23 mouse cellular contexts compared by ENCODE assay signal in the genomic region with DNA sequence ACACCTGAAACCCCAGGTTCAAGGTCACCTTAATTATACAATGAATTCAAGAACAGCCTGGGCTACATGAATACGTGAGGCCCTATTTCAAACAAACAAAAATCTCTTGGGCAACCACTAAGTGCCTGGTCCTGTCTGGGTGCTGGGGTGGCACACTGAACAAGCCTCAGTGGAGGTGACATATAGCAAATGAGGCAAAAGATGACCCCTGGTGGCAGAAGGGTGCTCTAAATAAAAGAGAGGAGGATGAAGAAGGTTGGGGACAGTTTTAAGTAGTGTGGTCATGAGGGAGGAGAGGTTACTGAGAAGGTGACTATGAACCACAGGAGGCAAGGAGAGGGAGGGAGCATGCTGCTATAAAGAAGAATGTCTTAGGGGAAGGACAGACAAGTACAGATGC. TPM values are rescaled to one million over a fixed set of nuclear protein-coding genes. Genes with fewer than 3 reads are reported as not detected.
DNase-seq lines count a peak whose midpoint lies in the region; TF ChIP-seq lines count a peak whose summit lies in the region.
"Had no signal": no experiment of that assay in that cellular context is flagged by ENCODE, and none has a peak within 500 bp of the region (broad histone marks: within the 10 kb centered on the region; RNA-seq: fewer than 3 reads in every experiment).

No protein-coding gene starts in this region.

- H3K36me3 ChIP-seq in kidney, adult 2 months (ENCODE audit: control insufficient read depth, insufficient read depth, low read length) = no peaks in the 10 kb centered on the region
- H3K36me3 ChIP-seq in splenic B cell, adult 2 months (ENCODE audit: control insufficient read depth, insufficient read depth, low read length, poor library complexity, severe bottlenecking) = no peaks in the 10 kb centered on the region
- H3K36me3 ChIP-seq: heart, embryonic 10.5 days; limb, embryonic 13.5 days; liver, embryonic 15.5 days; neural tube, embryonic 12.5 days had no signal

- no peak for DNase-seq in kidney, adult 2 months
- no peak for DNase-seq in kidney, postnatal 14 days
- DNase-seq in lung, postnatal 25 days (ENCODE audit: low spot score) = peak; percentile 20
- no peak for DNase-seq in lung, postnatal 14 days
- DNase-seq in c-Kit-positive CD71-positive TER-119-negative erythroid progenitor cells, embryonic 14.5 days (ENCODE audit: low read depth) = peak; percentile 1
- peak; percentile 13 for DNase-seq in splenic B cell, adult 2 months (ENCODE audit: low read depth, low spot score)
- no peak for DNase-seq in adrenal gland, postnatal 36 days
- DNase-seq: adrenal gland, postnatal 14 days; cerebellum, adult 2 months; gastrocnemius, postnatal 14 days; heart, postnatal 14 days; kidney, adult 18-20 months; layer of hippocampus, postnatal 36 days; right cerebral cortex, postnatal 14 days; thymus, postnatal 25 days had no signal

- no peak overlapping the region for H3K27ac ChIP-seq in kidney, adult 2 months (ENCODE audit: insufficient read depth, low read depth, low read length)
- H3K27ac ChIP-seq: heart, embryonic 10.5 days; hindbrain, embryonic 14.5 days; limb, embryonic 13.5 days; liver, embryonic 15.5 days; neural tube, embryonic 12.5 days had no signal

- no peaks in the 10 kb centered on the region for H3K27me3 ChIP-seq in kidney, adult 2 months (replicated peaks; ENCODE audit: control insufficient read depth, insufficient read depth, low read length)
- no peaks in the 10 kb centered on the region for H3K27me3 ChIP-seq in splenic B cell, adult 2 months (ENCODE audit: control insufficient read depth, insufficient read depth, low read length, poor library complexity, severe bottlenecking)
- H3K27me3 ChIP-seq: limb, embryonic 13.5 days; liver, embryonic 15.5 days; neural tube, embryonic 12.5 days had no signal

- TF ChIP-seq CTCF in kidney, adult 2 months (conservative IDR thresholded peaks at IDR 0.05; ENCODE audit: insufficient read depth, insufficient read length, low read depth, low read length) = 0 out of 2 replicates have a peak, but pooled peaks have one; percentile 7

- H3K4me3 ChIP-seq in kidney, adult 2 months (ENCODE audit: insufficient read depth, low read depth, low read length) = no peak overlapping the region
- H3K4me3 ChIP-seq: erythroblast, embryonic 14.5 days; heart, embryonic 10.5 days; limb, embryonic 13.5 days; liver, embryonic 15.5 days; megakaryocyte, embryonic 14.5 days; neural tube, embryonic 12.5 days had no signal

- 86% methylated on average over 1 of the region's 1 CpGs for WGBS in kidney, adult 2 months

- H3K4me1 ChIP-seq in kidney, adult 2 months (ENCODE audit: control insufficient read depth, insufficient read depth, low read length) = peaks cover 4% of the 10 kb centered on the region; the same call in 1 of the 2 replicates
- H3K4me1 ChIP-seq: megakaryocyte, embryonic 14.5 days had no signal

- no peak for TF ChIP-seq POLR2A in kidney, adult 2 months (IDR thresholded peaks at IDR 0.05; ENCODE audit: low read depth, low read length)

RNA-seq across cellular contexts. Expression of a gene that starts 37.8 kb away (rescaled TPM):
- polyA plus RNA-seq in kidney, adult 2 months (2012; rRNA removed) = 13.2 and 16.3 TPM in 2 replicates
- 10 to 100 TPM; 12.3 to 14.7 TPM for total RNA-seq in adrenal gland, postnatal 36 days (2021)
- total RNA-seq: monocyte, adult 5-6 weeks had no signal

Comparison
In these comparisons a context has a peak if more than half of its experiments do, and no peak if none do; other contexts are left out.
1. DNase-seq: peak in lung, postnatal 25 days (single experiment), c-Kit-positive CD71-positive TER-119-negative erythroid progenitor cells, embryonic 14.5 days (single experiment) and splenic B cell, adult 2 months (single experiment); none in kidney, adult 2 months (single experiment), kidney, postnatal 14 days (single experiment), lung, postnatal 14 days (single experiment) and adrenal gland, postnatal 36 days (0 of 2).